Mouse (Mus musculus) heart, embryonic 14.5 days (tissue): Measurements from ENCODE around the gene Art2b. TPM values are rescaled to one million over a fixed set of nuclear protein-coding genes. Genes with fewer than 3 reads are reported as not detected.
"Not testable (repeated sequence)": the region's sequence is repeated elsewhere in the genome, so short reads cannot be mapped to it uniquely, and the experiment has no call there.

Source experiments
- ATAC-seq: fragments of 200-750 bp; cut with Nextera tagmentation; 2 replicates; pipeline ENCODE4 v1.8.0; 2017; ENCODE audit warnings: low read depth, moderate TSS enrichment; ENCODE audit not compliant: insufficient number of reproducible peaks, insufficient read depth, low FRiP score
- H3K27ac ChIP-seq, 2 experiments: fragments of 200-500 bp in 1 of 2; fragments of 300-500 bp in 1 of 2; sonication (generic) in 1 of 2; replicated peaks in 1 of 2; 2 replicates each; pipeline ENCODE4 v1.5.1; 2012 to 2014; ENCODE audit warnings: low read depth in 2 of 2, low read length in 2 of 2, control low read depth in 1 of 2, mild to moderate bottlenecking in 1 of 2, mixed read lengths in 1 of 2; ENCODE audit not compliant: control insufficient read depth in 1 of 2, insufficient read depth in 1 of 2
- H3K27me3 ChIP-seq: fragments of 300-500 bp; sonication (generic); 2 replicates; pipeline ENCODE4 v1.6.1; 2014; ENCODE audit warnings: mild to moderate bottlenecking, low read length, control low read depth; ENCODE audit not compliant: control insufficient read depth, insufficient read depth
- H3K36me3 ChIP-seq: fragments of 300-500 bp; sonication (generic); 2 replicates; pipeline ENCODE4 v1.6.1; 2014; ENCODE audit warnings: mild to moderate bottlenecking, control low read depth, low read length, mixed read lengths; ENCODE audit not compliant: control insufficient read depth, insufficient read depth
- H3K4me1 ChIP-seq, 2 experiments: fragments of 200-500 bp in 1 of 2; fragments of 300-500 bp in 1 of 2; sonication (generic) in 1 of 2; 2 replicates each; pipeline ENCODE4 v1.6.1; 2012 to 2014; ENCODE audit warnings: low read length in 2 of 2, control low read depth in 1 of 2, mixed read lengths in 1 of 2; ENCODE audit not compliant: control insufficient read depth in 2 of 2, insufficient read depth in 2 of 2
- H3K4me2 ChIP-seq: fragments of 300-500 bp; sonication (generic); 2 replicates; pipeline ENCODE4 v1.6.1; 2014; ENCODE audit warnings: mild to moderate bottlenecking, low read length
- H3K4me3 ChIP-seq, 2 experiments: fragments of 200-500 bp in 1 of 2; fragments of 300-500 bp in 1 of 2; sonication (generic) in 1 of 2; 2 replicates each; pipeline ENCODE4 v1.5.1; 2012 to 2014; ENCODE audit warnings: low read length in 2 of 2, mild to moderate bottlenecking in 2 of 2, control low read depth in 1 of 2, low read depth in 1 of 2, moderate library complexity in 1 of 2; ENCODE audit not compliant: control insufficient read depth in 1 of 2, insufficient read depth in 1 of 2
- H3K9ac ChIP-seq: fragments of 300-500 bp; sonication (generic); 2 replicates; pipeline ENCODE4 v1.6.1; 2014; ENCODE audit warnings: mild to moderate bottlenecking, low read length
- H3K9me3 ChIP-seq: fragments of 300-500 bp; sonication (generic); 2 replicates; pipeline ENCODE4 v1.6.1; 2016; ENCODE audit warnings: low read length, control low read depth; ENCODE audit not compliant: control insufficient read depth
- WGBS: fragments of 180-500 bp; shearing (Covaris S2); extraction: QIAGEN DNeasy Blood & Tissue Kit; methylation state at CpG from one replicate; pipeline ENCODE4 v1.1.7; 2014; 5-methylcytosine and 5-hydroxymethylcytosine counted together
- polyA plus RNA-seq: library from polyadenylated mRNA; unstranded; fragments of >200 nt; fragmentation: Nextera tagmentation; extraction: Ambion mirVana; gene quantifications from 2 replicates; pipeline ENCODE4 v1.2.1, GENCODE M21; 2014

Art2b gene
- not detected in 2 replicates for polyA plus RNA-seq

DNA sequence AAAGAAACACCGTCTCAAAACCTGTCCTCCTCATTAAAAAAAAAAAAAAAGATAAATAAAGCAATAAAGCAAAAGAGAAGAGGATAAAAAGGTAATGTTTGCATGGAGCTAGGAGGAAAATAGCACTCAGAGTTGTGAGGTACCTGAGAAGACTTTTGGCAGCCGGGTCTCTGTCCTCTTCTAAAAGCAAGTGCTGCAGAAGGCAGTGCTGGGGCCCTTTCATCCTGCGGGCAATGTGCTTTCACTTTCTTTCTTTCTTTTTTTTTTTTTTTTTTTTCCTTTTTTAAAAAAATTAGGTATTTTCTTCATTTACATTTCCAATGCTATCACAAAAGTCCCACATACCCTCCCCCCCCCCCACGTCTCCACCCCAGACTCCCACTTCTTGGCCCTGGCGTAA lies at the start of gene Art2b:
Art2b (minus strand) TSS at position 193 of the 400 bp plus-strand sequence.
- ATAC-seq: no peak
- no peak within 1 kb of the TSS for H3K4me2 ChIP-seq
- H3K4me3 ChIP-seq: no peak within 1 kb of the TSS
- no peak within 1 kb of the TSS for H3K27ac ChIP-seq
- no peaks in the 10 kb centered on the region for H3K4me1 ChIP-seq
- H3K36me3 ChIP-seq: no peaks in the 10 kb centered on the region
- no peaks in the 10 kb centered on the region for H3K9me3 ChIP-seq
- no peak within 1 kb of the TSS for H3K9ac ChIP-seq
- no peaks in the 10 kb centered on the region for H3K27me3 ChIP-seq
- WGBS: 85% methylated on average over 5 of the region's 5 CpGs

DNA sequence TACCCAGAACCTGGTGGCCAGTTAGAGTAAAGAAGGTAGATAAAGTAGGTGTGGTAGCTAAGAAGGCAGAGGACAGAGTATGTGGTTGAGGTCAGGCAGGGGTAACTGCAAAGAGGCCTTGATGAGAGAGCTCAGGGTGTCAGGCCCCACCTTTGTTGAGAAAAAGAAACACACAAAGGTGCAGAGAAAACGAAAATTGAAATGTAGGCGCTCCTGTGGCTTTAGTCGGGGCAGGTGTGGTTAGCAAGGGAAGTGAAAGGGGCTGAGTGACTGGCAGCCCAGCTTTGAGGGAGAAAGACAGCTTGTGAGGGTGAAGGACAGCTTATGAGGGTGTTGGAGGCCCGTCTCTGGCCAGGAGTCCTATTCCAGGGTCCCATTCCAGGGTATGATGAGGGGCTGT lies 49.1 kb upstream of the Art2b start:
- no peak overlapping the region for H3K9ac ChIP-seq
- no peak for ATAC-seq
- no peak overlapping the region for H3K4me2 ChIP-seq
- H3K9me3 ChIP-seq: 0 out of 2 replicates have a peak, but pooled peaks cover 4% of the 10 kb centered on the region
- no peaks in the 10 kb centered on the region for H3K36me3 ChIP-seq
- H3K27me3 ChIP-seq: no peaks in the 10 kb centered on the region
- WGBS: 74% methylated on average over 4 of the region's 4 CpGs
- H3K4me3 ChIP-seq: no peak overlapping the region
- H3K4me1 ChIP-seq: no peaks in the 10 kb centered on the region
- no peak overlapping the region for H3K27ac ChIP-seq

DNA sequence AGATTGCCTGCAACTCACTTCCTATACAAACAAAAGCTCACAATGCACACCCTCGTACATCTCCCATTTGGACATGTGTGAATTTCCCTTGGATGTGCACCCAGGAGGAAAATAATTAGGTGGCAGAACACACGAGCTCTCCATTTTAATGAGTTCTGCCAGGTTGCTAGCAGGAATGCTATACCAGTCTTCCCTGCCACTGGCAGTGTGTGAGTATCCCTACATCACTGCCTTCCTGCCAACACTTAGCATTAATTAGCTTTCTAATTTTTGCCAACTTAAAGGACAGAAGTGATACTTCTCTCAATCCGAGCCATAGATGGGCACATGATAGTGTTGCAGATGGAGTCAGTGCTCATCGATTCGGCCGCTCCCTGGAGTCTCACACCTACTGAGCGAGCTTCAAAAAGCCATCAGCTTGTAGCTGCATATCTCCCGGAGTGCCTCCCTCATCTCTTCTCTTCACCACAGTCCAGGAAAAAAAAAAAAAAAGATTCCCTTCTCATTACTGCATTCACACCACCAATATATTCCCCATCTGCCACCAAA lies 48.3 kb upstream of the Art2b start:
- Histone ChIP-seq H3K4me2 (no peak overlapping the region), H3K36me3 (no peaks in the 10 kb centered on the region), H3K9me3 (0 out of 2 replicates have a peak, but pooled peaks cover 4% of the 10 kb centered on the region), H3K9ac (no peak overlapping the region), H3K27ac (no peak overlapping the region), H3K27me3 (no peaks in the 10 kb centered on the region), H3K4me1 (no peaks in the 10 kb centered on the region), H3K4me3 (no peak overlapping the region)
- 68% methylated on average over 8 of the region's 8 CpGs for WGBS
- ATAC-seq: no peak

DNA sequence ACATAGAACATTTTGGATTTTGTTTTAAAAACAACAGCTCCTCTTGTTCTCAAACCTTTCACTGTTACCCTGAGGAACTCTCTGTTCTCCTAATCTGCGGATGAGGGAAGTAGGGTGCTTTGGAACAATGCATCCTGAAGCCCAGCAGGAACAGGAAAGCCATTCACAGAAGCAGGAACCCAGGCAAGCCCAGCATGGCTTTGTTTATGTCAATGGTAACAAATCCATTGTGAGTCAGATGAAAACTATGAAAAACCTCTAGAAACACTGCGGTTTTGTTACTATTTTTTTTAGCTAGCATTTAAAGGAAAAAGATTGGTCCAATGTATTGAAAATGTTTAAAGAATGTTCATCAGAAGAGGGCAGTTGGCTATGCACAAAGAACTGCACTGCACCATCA lies 43.1 kb upstream of the Art2b start:
- Histone ChIP-seq H3K27ac (no peak overlapping the region), H3K36me3 (no peaks in the 10 kb centered on the region), H3K4me3 (no peak overlapping the region), H3K4me1 (no peaks in the 10 kb centered on the region; a peak in 1 of 4 replicates), H3K9me3 (0 out of 2 replicates have a peak, but pooled peaks cover 4% of the 10 kb centered on the region), H3K27me3 (no peaks in the 10 kb centered on the region), H3K4me2 (no peak overlapping the region), H3K9ac (no peak overlapping the region)
- ATAC-seq: no peak
- 46% methylated on average over 2 of the region's 2 CpGs for WGBS

DNA sequence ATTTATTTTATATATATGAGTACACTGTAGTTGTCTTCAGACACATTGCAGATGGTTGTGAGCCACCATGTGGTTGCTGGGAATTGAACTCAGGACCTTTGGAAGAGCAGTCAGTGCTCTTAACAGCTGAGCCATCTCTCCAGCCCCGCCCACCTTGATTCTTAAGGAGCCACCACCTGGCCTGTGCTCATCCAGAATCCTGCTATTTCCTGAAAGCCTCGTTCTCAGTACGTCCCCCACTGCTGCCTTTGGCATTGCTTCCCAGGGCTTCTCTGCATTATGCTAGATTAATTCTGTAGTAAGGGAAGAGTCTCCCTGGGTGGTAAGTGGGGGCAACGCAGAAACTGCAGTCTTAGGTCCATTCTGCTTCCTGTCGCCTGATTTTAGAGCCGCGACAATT lies 41.8 kb upstream of the Art2b start:
- not testable (repeated sequence) for H3K27me3 ChIP-seq, H3K4me1 ChIP-seq, H3K9me3 ChIP-seq, H3K36me3 ChIP-seq, H3K27ac ChIP-seq, H3K4me2 ChIP-seq, H3K9ac ChIP-seq, ATAC-seq, H3K4me3 ChIP-seq
- 57% methylated on average over 7 of the region's 7 CpGs for WGBS

DNA sequence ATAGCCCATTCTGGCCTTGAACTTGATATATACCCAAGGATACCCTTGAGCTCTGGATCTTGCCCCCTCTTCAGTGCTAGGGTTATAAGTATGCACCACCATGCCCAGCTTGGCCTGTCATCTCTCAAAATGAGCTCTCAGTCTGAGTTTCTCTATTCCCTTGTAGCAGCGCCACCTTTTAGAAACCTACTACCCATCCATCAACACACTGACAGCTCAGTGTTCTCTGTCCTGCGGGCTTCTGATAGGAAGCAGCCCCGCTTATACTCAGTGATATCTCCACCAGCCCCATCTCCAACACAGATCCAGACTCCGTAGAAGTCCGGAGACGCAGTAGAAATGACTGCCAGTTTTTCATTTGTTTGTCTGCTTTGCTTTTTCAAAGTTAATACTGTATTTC lies 38.9 kb upstream of the Art2b start:
- H3K4me2 ChIP-seq: no peak overlapping the region
- H3K27me3 ChIP-seq: no peaks in the 10 kb centered on the region
- no peaks in the 10 kb centered on the region for H3K36me3 ChIP-seq
- ATAC-seq: no peak
- H3K4me3 ChIP-seq: no peak overlapping the region
- H3K4me1 ChIP-seq: peaks cover 0 to 3% of the 10 kb centered on the region in 2 experiments; a peak in 2 of 4 replicates
- H3K9me3 ChIP-seq: no peaks in the 10 kb centered on the region
- no peak overlapping the region for H3K9ac ChIP-seq
- 51% methylated on average over 6 of the region's 6 CpGs for WGBS
- H3K27ac ChIP-seq: no peak overlapping the region

DNA sequence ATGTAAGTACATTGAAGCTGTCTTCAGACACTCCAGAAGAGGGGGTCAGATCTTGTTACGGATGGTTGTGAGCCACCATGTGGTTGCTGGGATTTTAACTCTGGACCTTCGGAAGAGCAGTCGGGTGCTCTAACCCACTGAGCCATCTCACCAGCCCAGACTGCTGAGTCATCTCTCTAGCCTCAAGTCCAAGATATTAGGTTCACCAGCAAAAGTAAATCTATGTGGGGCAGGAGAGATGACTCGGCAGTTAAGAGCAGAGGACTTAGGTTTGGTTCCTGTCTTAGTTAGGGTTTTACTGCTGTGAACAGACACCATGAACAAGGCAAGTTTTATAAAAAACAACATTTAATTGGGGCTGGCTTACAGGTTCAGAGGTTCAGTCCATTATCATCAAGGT lies 36.5 kb upstream of the Art2b start:
- H3K9me3 ChIP-seq, H3K9ac ChIP-seq, H3K27me3 ChIP-seq, H3K27ac ChIP-seq, H3K36me3 ChIP-seq, H3K4me1 ChIP-seq, H3K4me2 ChIP-seq, H3K4me3 ChIP-seq, ATAC-seq: not testable (repeated sequence)
- 69% methylated on average over 4 of the region's 4 CpGs for WGBS

DNA sequence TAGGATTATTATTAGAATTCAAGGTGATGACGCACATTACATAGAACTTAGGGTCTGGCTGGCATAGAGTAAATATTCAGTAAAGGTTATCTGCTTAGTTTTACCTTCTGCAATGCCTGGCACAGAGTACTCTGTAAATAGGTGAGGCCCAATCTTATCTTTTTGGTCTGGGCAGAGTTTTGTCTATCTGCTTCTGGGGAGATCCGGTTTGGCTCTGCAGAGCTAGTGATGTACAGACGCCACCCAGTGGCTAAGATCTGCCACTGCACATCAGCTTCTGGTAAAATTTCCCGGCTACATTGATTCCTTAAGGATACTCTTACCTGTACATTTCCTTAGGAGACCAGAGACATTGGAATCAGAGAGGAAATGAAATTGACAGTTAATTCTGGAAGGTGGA lies 35.0 kb upstream of the Art2b start:
- H3K36me3 ChIP-seq: no peaks in the 10 kb centered on the region
- no peak for ATAC-seq
- no peak overlapping the region for H3K27ac ChIP-seq

More for the DNA sequence above, 35.0 kb upstream of the Art2b start:
- Histone ChIP-seq H3K4me3 (no peak overlapping the region), H3K9me3 (no peaks in the 10 kb centered on the region), H3K4me2 (no peak overlapping the region), H3K9ac (no peak overlapping the region), H3K27me3 (no peaks in the 10 kb centered on the region), H3K4me1 (peaks cover 0 to 3% of the 10 kb centered on the region in 2 experiments; a peak in 2 of 4 replicates)
- 28% methylated on average over 4 of the region's 4 CpGs for WGBS
